Mouse (Mus musculus) limb, embryonic 13.5 days (tissue): ENCODE data around the gene AB124611. TPM values are rescaled to one million over a fixed set of nuclear protein-coding genes. Genes with fewer than 3 reads are reported as not detected.
"Not testable (repeated sequence)": the region's sequence is repeated elsewhere in the genome, so short reads cannot be mapped to it uniquely, and the experiment has no call there.

Experiments used
- ATAC-seq: fragments of 200-750 bp; cut with Nextera tagmentation; 2 replicates; pipeline ENCODE4 v1.8.0; 2017; ENCODE audit warnings: low read depth, moderate number of reproducible peaks, moderate TSS enrichment; ENCODE audit not compliant: low FRiP score
- H3K27ac ChIP-seq: fragments of 300-500 bp; sonication (generic); 2 replicates; pipeline ENCODE4 v1.5.1; 2015; ENCODE audit warnings: inconsistent platforms, mild to moderate bottlenecking, moderate library complexity
- H3K27me3 ChIP-seq: fragments of 300-500 bp; sonication (generic); 2 replicates; pipeline ENCODE4 v1.6.1; 2015; ENCODE audit warnings: mild to moderate bottlenecking, inconsistent platforms
- H3K36me3 ChIP-seq: fragments of 300-500 bp; sonication (generic); 2 replicates; pipeline ENCODE4 v1.6.1; 2015; ENCODE audit warnings: inconsistent platforms, mild to moderate bottlenecking, moderate library complexity
- H3K4me1 ChIP-seq: fragments of 300-500 bp; sonication (generic); 2 replicates; pipeline ENCODE4 v1.6.1; 2015; ENCODE audit warnings: inconsistent platforms
- H3K4me2 ChIP-seq: fragments of 300-500 bp; sonication (generic); replicated peaks from 2 replicates; pipeline ENCODE4 v1.6.1; 2015; ENCODE audit warnings: inconsistent platforms, mild to moderate bottlenecking, moderate library complexity
- H3K4me3 ChIP-seq: fragments of 300-500 bp; sonication (generic); 2 replicates; pipeline ENCODE4 v1.5.1; 2015; ENCODE audit warnings: moderate library complexity, mild to moderate bottlenecking, inconsistent platforms
- H3K9ac ChIP-seq: fragments of 300-500 bp; sonication (generic); 2 replicates; pipeline ENCODE4 v1.6.1; 2015; ENCODE audit warnings: mild to moderate bottlenecking, inconsistent platforms
- H3K9me3 ChIP-seq: fragments of 300-500 bp; sonication (generic); 2 replicates; pipeline ENCODE4 v1.6.1; 2016; ENCODE audit warnings: inconsistent platforms
- WGBS: fragments of 180-500 bp; shearing (Covaris S2); methylation state at CpG from one replicate; pipeline ENCODE4 v1.1.7; 2015; 5-methylcytosine and 5-hydroxymethylcytosine counted together
- microRNA-seq: library from miRNA; unstranded; fragments of <30 nt; microRNA quantifications from one replicate; pipeline ENCODE4, GENCODE M21; 2016
- polyA plus RNA-seq: library from polyadenylated mRNA; unstranded; fragments of >200 nt; fragmentation: Nextera tagmentation; extraction: Ambion mirVana; gene quantifications from 2 replicates; pipeline ENCODE4 v1.2.1, GENCODE M21; 2015

AB124611 gene
- polyA plus RNA-seq, 1 experiment from 2014 or later: 5.5 TPM

- 91% methylated on average over 8 of the region's 8 CpGs for WGBS
- not testable (repeated sequence) for ATAC-seq, H3K9me3 ChIP-seq, H3K27me3 ChIP-seq, H3K27ac ChIP-seq
- H3K4me3 ChIP-seq: peak overlapping the region; percentile 89
- H3K9ac ChIP-seq: peak overlapping the region; percentile 94; the same call in 1 of the 2 replicates
- H3K4me2 ChIP-seq: peak overlapping the region; percentile 96
- H3K4me1 ChIP-seq: peaks cover 29% of the 10 kb centered on the region
- peaks cover 43% of the 10 kb centered on the region for H3K36me3 ChIP-seq
These were observed 68.4 kb downstream of the AB124611 start for GRCm38 (mm10) chr9:21594350-21594749.

GRCm38 (mm10) chr9:21594838-21595237 lies 68.9 kb downstream of the AB124611 start:
- WGBS: 94% methylated on average over 2 of the region's 2 CpGs
- no peak for ATAC-seq
- peaks cover 29% of the 10 kb centered on the region for H3K4me1 ChIP-seq

More at GRCm38 (mm10) chr9:21594838-21595237, 68.9 kb downstream of the AB124611 start:
- H3K4me2 ChIP-seq: no peak overlapping the region; the same call in 1 of the 2 replicates
- peaks cover 38% of the 10 kb centered on the region for H3K36me3 ChIP-seq
- no peaks in the 10 kb centered on the region for H3K9me3 ChIP-seq
- no peak overlapping the region for H3K27ac ChIP-seq
- 0 out of 2 replicates have a peak overlapping the region, but pooled peaks have one; percentile 94 for H3K9ac ChIP-seq
- no peak overlapping the region for H3K4me3 ChIP-seq
- no peaks in the 10 kb centered on the region for H3K27me3 ChIP-seq

Small RNAs within 50 kb of the gene (microRNA-seq; reads per million reads assigned to microRNA genes)
- gene Mir199a-1: 24.2 reads per million, percentile 36 among the genes with 10 or more reads in this experiment

Other genes with a start within 250 kb of the AB124611 start
- gene Kri1, start 238.2 kb upstream of the AB124611 start, polyA plus RNA-seq: 16.2 and 18.3 TPM in 2 replicates
- gene Cdkn2d, start 234.8 kb upstream of the AB124611 start, polyA plus RNA-seq: 51.2 and 51.6 TPM in 2 replicates
- 10.5 and 11.7 TPM in 2 replicates for gene Ap1m2, start 213.8 kb upstream of the AB124611 start, polyA plus RNA-seq
- gene Slc44a2, start 205.5 kb upstream of the AB124611 start, polyA plus RNA-seq: 118 and 131 TPM in 2 replicates
- gene Ilf3, start 158.3 kb upstream of the AB124611 start, polyA plus RNA-seq: 257 and 268 TPM in 2 replicates
- gene Qtrt1, start 114.3 kb upstream of the AB124611 start, polyA plus RNA-seq: 49.5 and 52.2 TPM in 2 replicates
- 72.5 and 77.0 TPM in 2 replicates for gene Dnm2, start 101.3 kb upstream of the AB124611 start, polyA plus RNA-seq
- gene Tmed1, start 15.9 kb upstream of the AB124611 start, polyA plus RNA-seq: 135 and 138 TPM in 2 replicates
- 55.2 and 56.0 TPM in 2 replicates for gene Carm1, start 20.7 kb downstream of the AB124611 start, polyA plus RNA-seq
- 30.3 and 30.4 TPM in 2 replicates for gene Timm29, start 66.5 kb downstream of the AB124611 start, polyA plus RNA-seq
- 23.9 and 27.5 TPM in 2 replicates for gene Yipf2, start 66.7 kb downstream of the AB124611 start, polyA plus RNA-seq
- gene Smarca4, start 90.0 kb downstream of the AB124611 start, polyA plus RNA-seq: 91.8 and 99.5 TPM in 2 replicates
- gene Ldlr, start 197.3 kb downstream of the AB124611 start, polyA plus RNA-seq: 30.8 and 31.2 TPM in 2 replicates
- 109 and 117 TPM in 2 replicates for gene Spc24, start 234.1 kb downstream of the AB124611 start, polyA plus RNA-seq